Mouse (Mus musculus) liver, embryonic 14.5 days (tissue): ENCODE data around the gene Zdhhc21.

Experiments used
- CTCF ChIP-seq: IDR thresholded peaks from 2 replicates; pipeline ENCODE4 v1.5.1; 2016; ENCODE audit warnings: antibody characterized with exemption, low read depth, control low read depth
- EP300 ChIP-seq: IDR thresholded peaks from 2 replicates; pipeline ENCODE4 v1.6.1; 2016; ENCODE audit warnings: antibody characterized with exemption, low read depth

DNA sequence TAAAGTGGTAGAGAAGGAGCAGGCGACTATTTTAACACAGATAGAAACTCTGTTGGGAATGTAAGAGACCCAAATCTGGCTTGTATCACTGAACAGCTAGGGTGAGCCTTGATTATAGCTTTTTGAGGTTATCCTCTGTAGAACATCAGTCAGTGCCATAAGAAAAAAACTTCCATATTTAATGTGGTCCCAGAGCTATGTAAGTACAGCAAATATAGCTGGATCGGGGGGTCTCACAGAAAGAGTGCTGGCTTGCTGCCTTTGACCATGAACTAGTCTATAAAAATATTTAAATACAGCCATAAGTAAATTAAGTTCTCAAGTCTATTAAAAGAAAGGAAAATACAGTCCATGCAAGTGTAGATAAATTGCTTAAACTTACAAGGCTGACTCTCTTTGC lies 20.5 kb upstream of the Zdhhc21 start:
- TF ChIP-seq CTCF (no peak), EP300 (no peak)
